Mouse (Mus musculus) bone marrow, adult 2 months (tissue): ENCODE data around the gene Tnnt2.

ENCODE experiments used
- CTCF ChIP-seq: fragments of 200-500 bp; IDR thresholded peaks from 2 replicates; pipeline ENCODE4 v1.5.1; 2011; ENCODE audit warnings: low read length, control low read depth; ENCODE audit not compliant: control insufficient read depth, insufficient read depth
- POLR2A ChIP-seq: fragments of 200-500 bp; IDR thresholded peaks from 2 replicates; pipeline ENCODE4 v1.6.1; 2011; ENCODE audit warnings: low read depth, mild to moderate bottlenecking, control low read depth, low read length, borderline replicate concordance; ENCODE audit not compliant: control insufficient read depth

- TF ChIP-seq POLR2A (no peak), CTCF (no peak)
Measured at GRCm38 (mm10) chr1:135889461-135890185, 53.5 kb downstream of the Tnnt2 start.
